Mouse (Mus musculus) urinary bladder, adult 2 months (tissue): ENCODE results near the gene Ubqlnl. TPM values are rescaled to one million over a fixed set of nuclear protein-coding genes. Genes with fewer than 3 reads are reported as not detected.
A peak's percentile ranks its signal among the peaks of the same experiment; 100 is the strongest.

Source experiments
- DNase-seq: peaks from one replicate; pipeline ENCODE4 v3.0.0; 2022; ENCODE audit warnings: low spot score
- polyA plus RNA-seq: library from polyadenylated mRNA; depleted of rRNA; stranded (reverse); fragments of >200 nt; gene quantifications from 2 replicates; pipeline ENCODE4 v1.2.3, GENCODE M21; 2012; rRNA removed

Ubqlnl gene
- polyA plus RNA-seq, result not detected in 2 replicates

- no peak for DNase-seq
These were observed at the start of gene Ubqlnl for GRCm38 (mm10) chr7:104150456-104150855. Gene Ubqlnl, minus strand, starts transcription at chr7:104150556.

- peak; percentile 36 for DNase-seq
These were observed 49.5 kb upstream of the Ubqlnl start for GRCm38 (mm10) chr7:104199822-104200221.

GRCm38 (mm10) chr7:104195885-104196284 is 45.5 kb upstream of the Ubqlnl start, which contains the start of gene Olfr649:
Gene Olfr649, minus strand, starts transcription at chr7:104195985.
- DNase-seq, result no peak

GRCm38 (mm10) chr7:104191275-104191674 is 40.9 kb upstream of the Ubqlnl start:
- DNase-seq, result no peak

- no peak for DNase-seq
These were observed 32.9 kb upstream of the Ubqlnl start, which contains the start of gene Olfr648 for GRCm38 (mm10) chr7:104183292-104183691. Gene Olfr648, minus strand, starts transcription at chr7:104183392.

GRCm38 (mm10) chr7:104179074-104179473 is 28.7 kb upstream of the Ubqlnl start:
- no peak for DNase-seq

- DNase-seq, result no peak
These were observed 28.2 kb upstream of the Ubqlnl start for GRCm38 (mm10) chr7:104178422-104179054.

- DNase-seq, result no peak
These were observed 24.7 kb upstream of the Ubqlnl start for GRCm38 (mm10) chr7:104175085-104175484.

GRCm38 (mm10) chr7:104169634-104170204 is 19.4 kb upstream of the Ubqlnl start:
- no peak for DNase-seq

GRCm38 (mm10) chr7:104167105-104167504 is 16.7 kb upstream of the Ubqlnl start:
- DNase-seq, result no peak

- DNase-seq, result no peak
These were observed 7.2 kb downstream of the Ubqlnl start, which contains the start of gene Ubqln3 for GRCm38 (mm10) chr7:104143179-104143578. Gene Ubqln3, minus strand, starts transcription at chr7:104143279.

- DNase-seq, result no peak
These were observed 13.1 kb downstream of the Ubqlnl start, which contains the start of gene Olfr643 for GRCm38 (mm10) chr7:104137305-104137704. Gene Olfr643, minus strand, starts transcription at chr7:104137405.

GRCm38 (mm10) chr7:104129726-104130125 is 20.6 kb downstream of the Ubqlnl start, which contains the start of gene Ubqln5:
Gene Ubqln5, minus strand, starts transcription at chr7:104129826.
- no peak for DNase-seq

- no peak for DNase-seq
These were observed 45.7 kb downstream of the Ubqlnl start, which contains the start of gene Olfr646 for GRCm38 (mm10) chr7:104104757-104104972. Gene Olfr646, plus strand, starts transcription at chr7:104104873.

- DNase-seq, result no peak
These were observed 46.2 kb downstream of the Ubqlnl start for GRCm38 (mm10) chr7:104103913-104104756.

Other genes with a start within 250 kb of the Ubqlnl start
- not detected in 2 replicates for gene Olfr65, start 247.1 kb downstream of the Ubqlnl start, polyA plus RNA-seq
- gene Olfr631, start 221.7 kb downstream of the Ubqlnl start, polyA plus RNA-seq, result not detected in 2 replicates
- gene Olfr632, start 216.2 kb downstream of the Ubqlnl start, polyA plus RNA-seq, result not detected in 2 replicates
- gene Olfr633, start 206.1 kb downstream of the Ubqlnl start, polyA plus RNA-seq, result not detected in 2 replicates
- not detected in 2 replicates for gene Olfr635, start 179.4 kb downstream of the Ubqlnl start, polyA plus RNA-seq
- gene Olfr638, start 151.8 kb downstream of the Ubqlnl start, polyA plus RNA-seq, result not detected in 2 replicates
- gene Olfr639, start 133.3 kb downstream of the Ubqlnl start, polyA plus RNA-seq, result not detected in 2 replicates
- not detected in 2 replicates for gene Olfr640, start 125.0 kb downstream of the Ubqlnl start, polyA plus RNA-seq
- not detected in 2 replicates for gene Olfr641, start 115.1 kb downstream of the Ubqlnl start, polyA plus RNA-seq
- gene Olfr642, start 97.9 kb downstream of the Ubqlnl start, polyA plus RNA-seq, result not detected in 2 replicates
- not detected in 2 replicates for gene 4930516K23Rik, start 89.1 kb downstream of the Ubqlnl start, polyA plus RNA-seq
- gene Olfr644, start 78.7 kb downstream of the Ubqlnl start, polyA plus RNA-seq, result not detected in 2 replicates
- gene Olfr645, start 65.1 kb downstream of the Ubqlnl start, polyA plus RNA-seq, result not detected in 2 replicates
- gene Olfr646, start 45.7 kb downstream of the Ubqlnl start, polyA plus RNA-seq, result not detected in 2 replicates
- gene Ubqln5, start 20.7 kb downstream of the Ubqlnl start, polyA plus RNA-seq, result not detected in 2 replicates
- not detected in 2 replicates for gene Olfr643, start 13.2 kb downstream of the Ubqlnl start, polyA plus RNA-seq
- gene Ubqln3, start 7.3 kb downstream of the Ubqlnl start, polyA plus RNA-seq, result not detected in 2 replicates
- not detected in 2 replicates for gene Olfm5, start 14.3 kb upstream of the Ubqlnl start, polyA plus RNA-seq
- gene Olfr648, start 32.8 kb upstream of the Ubqlnl start, polyA plus RNA-seq, result 0.03 and 0.07 TPM in 2 replicates
- gene Olfr649, start 45.4 kb upstream of the Ubqlnl start, polyA plus RNA-seq, result not detected in 2 replicates
- 0.62 and 0.98 TPM in 2 replicates for gene Trim6, start 68.2 kb upstream of the Ubqlnl start, polyA plus RNA-seq
- gene Trim34a, start 93.9 kb upstream of the Ubqlnl start, polyA plus RNA-seq, result 16.2 and 16.7 TPM in 2 replicates
- gene Trim5, start 137.5 kb upstream of the Ubqlnl start, polyA plus RNA-seq, result 2.7 TPM in 2 replicates
- gene Trim12a, start 164.9 kb upstream of the Ubqlnl start, polyA plus RNA-seq, result 20.1 and 25.7 TPM in 2 replicates
- gene Trim34b, start 178.9 kb upstream of the Ubqlnl start, polyA plus RNA-seq, result 0.37 and 0.48 TPM in 2 replicates
- gene Trim12c, start 202.8 kb upstream of the Ubqlnl start, polyA plus RNA-seq, result 11.9 and 14.2 TPM in 2 replicates
- 0.29 and 0.32 TPM in 2 replicates for gene Trim30b, start 219.3 kb upstream of the Ubqlnl start, polyA plus RNA-seq